Mouse (Mus musculus): ENCODE data around the gene Fam189a1. TPM values are rescaled to one million over a fixed set of nuclear protein-coding genes. Genes with fewer than 3 reads are reported as not detected.

The Fam189a1 gene
- total and polyA plus RNA-seq, 3 experiments, result 0.10 TPM; not detected in 2

GRCm38 (mm10) chr7:64884187-64884862, 272.0 kb downstream of the Fam189a1 start:
- dilution Hi-C loops (cut with MboI; ENCODE audit: extremely low pct_ligation_motif_present, extremely low pct_unique_long_range_greater_than_20kb, low sequenced_read_pairs) (no loop called here), in situ Hi-C loops (cut with MboI; ENCODE audit: low pct_ligation_motif_present, low pct_unique_long_range_greater_than_20kb, low sequenced_read_pairs) (no loop called here)
- H3K4me1 ChIP-seq (ENCODE audit: control insufficient read depth in 1 of 2, insufficient read depth in 2 of 2), result peaks cover 0 to 9% of the 10 kb centered on the region in 2 experiments; a peak in 3 of 4 replicates
- no peaks in the 10 kb centered on the region for H3K36me3 ChIP-seq (replicated peaks in 1 of 2; ENCODE audit: control insufficient read depth in 1 of 2, insufficient read depth in 1 of 2, low read length in 1 of 2)
- H3K27me3 ChIP-seq (replicated peaks), result no peaks in the 10 kb centered on the region
- TF ChIP-seq SIN3A (IDR thresholded peaks at IDR 0.05; ENCODE audit: low read length), result no peak
- no peak for TF ChIP-seq POLR2A (IDR thresholded peaks at IDR 0.05; ENCODE audit: low read depth, low read length)
- no peak for TF ChIP-seq PAX5 (IDR thresholded peaks at IDR 0.05; ENCODE audit: low read length)
- no peak for TF ChIP-seq MAX (IDR thresholded peaks at IDR 0.05; ENCODE audit: low read length)
- no peak for TF ChIP-seq HCFC1 (IDR thresholded peaks at IDR 0.05; ENCODE audit: low read depth, low read length)
- no peak for TF ChIP-seq CHD1 (IDR thresholded peaks at IDR 0.05; ENCODE audit: low read depth, low read length)
- H3K4me2 ChIP-seq (ENCODE audit: insufficient read depth, low read depth, poor library complexity, severe bottlenecking), result no peak overlapping the region
- no peak for DNase-seq (ENCODE audit: extremely low read depth)
- no peak overlapping the region for H3K9ac ChIP-seq (ENCODE audit: insufficient read depth, low read depth)
- no peak overlapping the region for H3K27ac ChIP-seq (ENCODE audit: insufficient read depth, low read depth)
- H3K9me3 ChIP-seq (replicated peaks; ENCODE audit: low read length), result no peaks in the 10 kb centered on the region
- H3K4me3 ChIP-seq (replicated peaks in 1 of 3; ENCODE audit: low read depth in 2 of 3, low read length in 2 of 3, poor library complexity in 1 of 3), result no peak overlapping the region
- no peaks in the 10 kb centered on the region for H3K79me2 ChIP-seq (replicated peaks; ENCODE audit: control insufficient read depth, extremely low read depth, insufficient read depth, poor library complexity, severe bottlenecking)

- no peak overlapping the region for H3K4me3 ChIP-seq (replicated peaks in 1 of 3; ENCODE audit: low read depth in 2 of 3, low read length in 2 of 3, poor library complexity in 1 of 3)
- H3K79me2 ChIP-seq (replicated peaks; ENCODE audit: control insufficient read depth, extremely low read depth, insufficient read depth, poor library complexity, severe bottlenecking), result no peaks in the 10 kb centered on the region
- peaks cover 0 to 9% of the 10 kb centered on the region in 2 experiments; a peak in 3 of 4 replicates for H3K4me1 ChIP-seq (ENCODE audit: control insufficient read depth in 1 of 2, insufficient read depth in 2 of 2)
- in situ Hi-C loops (cut with MboI; ENCODE audit: low pct_ligation_motif_present, low pct_unique_long_range_greater_than_20kb, low sequenced_read_pairs) (no loop called here), dilution Hi-C loops (cut with MboI; ENCODE audit: extremely low pct_ligation_motif_present, extremely low pct_unique_long_range_greater_than_20kb, low sequenced_read_pairs) (no loop called here)
- no peaks in the 10 kb centered on the region for H3K9me3 ChIP-seq (replicated peaks; ENCODE audit: low read length)
- no peak overlapping the region for H3K27ac ChIP-seq (ENCODE audit: insufficient read depth, low read depth)
- TF ChIP-seq MYC (IDR thresholded peaks at IDR 0.05; ENCODE audit: low read depth, low read length), result no peak
- TF ChIP-seq ZMIZ1 (IDR thresholded peaks at IDR 0.05; ENCODE audit: low read depth, low read length), result no peak
- no peak for TF ChIP-seq MAZ (IDR thresholded peaks at IDR 0.05; ENCODE audit: low read depth, low read length)
- no peak for TF ChIP-seq HCFC1 (IDR thresholded peaks at IDR 0.05; ENCODE audit: low read depth, low read length)
- TF ChIP-seq USF2 (conservative IDR thresholded peaks at IDR 0.05; ENCODE audit: low read depth, low read length), result no peak
- no peak for TF ChIP-seq CTCF (conservative IDR thresholded peaks at IDR 0.05 in 1 of 2, IDR thresholded peaks at IDR 0.05 in 1 of 2; ENCODE audit: low read depth in 2 of 2, low read length in 2 of 2)
- TF ChIP-seq MEF2A (IDR thresholded peaks at IDR 0.05; ENCODE audit: borderline replicate concordance, low read depth, low read length), result no peak
- no peak for TF ChIP-seq RCOR1 (conservative IDR thresholded peaks at IDR 0.05; ENCODE audit: low read depth, low read length)
- no peak for TF ChIP-seq POLR2AphosphoS2 (IDR thresholded peaks at IDR 0.05; ENCODE audit: low read depth, low read length)
- no peak for TF ChIP-seq MXI1 (IDR thresholded peaks at IDR 0.05; ENCODE audit: low read depth, low read length)
- TF ChIP-seq E2F4 (IDR thresholded peaks at IDR 0.05; ENCODE audit: insufficient replicate concordance, low read depth, low read length), result no peak
- TF ChIP-seq MAX (IDR thresholded peaks at IDR 0.05; ENCODE audit: low read length), result no peak
- no peak for TF ChIP-seq UBTF (IDR thresholded peaks at IDR 0.05; ENCODE audit: low read depth, low read length)
- TF ChIP-seq EP300 (IDR thresholded peaks at IDR 0.05; ENCODE audit: low read length), result no peak
- no peak for TF ChIP-seq GABPA (IDR thresholded peaks at IDR 0.05; ENCODE audit: insufficient replicate concordance, low read depth, low read length)
- no peak for TF ChIP-seq ETS1 (conservative IDR thresholded peaks at IDR 0.05; ENCODE audit: low read depth, low read length)
- TF ChIP-seq MAFK (IDR thresholded peaks at IDR 0.05; ENCODE audit: insufficient replicate concordance, low read length), result no peak
- no peak for TF ChIP-seq NELFE (IDR thresholded peaks at IDR 0.05; ENCODE audit: low read depth, low read length)
- no peak for TF ChIP-seq TCF12 (IDR thresholded peaks at IDR 0.05; ENCODE audit: low read depth, low read length)
- no peak overlapping the region for H3K9ac ChIP-seq (ENCODE audit: insufficient read depth, low read depth)
- DNase-seq (ENCODE audit: extremely low read depth), result no peak
- H3K4me2 ChIP-seq (ENCODE audit: insufficient read depth, low read depth, poor library complexity, severe bottlenecking), result no peak overlapping the region
- no peaks in the 10 kb centered on the region for H3K27me3 ChIP-seq (replicated peaks)
- H3K36me3 ChIP-seq (replicated peaks in 1 of 2; ENCODE audit: control insufficient read depth in 1 of 2, insufficient read depth in 1 of 2, low read length in 1 of 2), result no peaks in the 10 kb centered on the region
Measured at GRCm38 (mm10) chr7:64882243-64882642, 274.1 kb downstream of the Fam189a1 start.
